Mouse (Mus musculus): ENCODE measurements around the gene Sez6l.

The Sez6l gene

GRCm38 (mm10) chr5:112533312-112534075, 43.5 kb downstream of the Sez6l start:
- in situ Hi-C loops (cut with MboI, MseI): no loop called here

DNA sequence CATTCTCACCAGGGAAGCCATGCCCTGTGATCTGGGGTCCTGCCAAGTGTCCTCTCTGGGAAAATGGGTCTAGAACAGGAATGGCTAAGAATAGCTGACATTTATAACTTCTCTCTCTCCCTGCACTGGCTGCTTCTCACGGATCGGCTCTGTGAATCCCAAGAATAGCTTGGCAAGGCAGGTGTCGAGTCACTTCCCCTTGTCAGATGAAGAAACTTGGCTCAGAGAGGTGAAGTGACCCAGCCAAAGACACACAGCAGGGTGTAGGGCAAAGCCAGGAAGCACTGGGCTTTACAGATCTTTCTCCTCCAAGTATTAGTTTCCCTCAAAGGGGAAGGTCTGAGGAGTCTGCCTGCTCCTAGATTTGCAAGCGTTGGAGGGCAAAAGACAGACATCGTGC, 44.1 kb downstream of the Sez6l start:
- in situ Hi-C loops (cut with MboI, MseI): no loop called here

GRCm38 (mm10) chr5:112532210-112532609, 44.8 kb downstream of the Sez6l start:
- in situ Hi-C loops (cut with MboI, MseI): no loop called here

GRCm38 (mm10) chr5:112531111-112531510, 45.9 kb downstream of the Sez6l start:
- in situ Hi-C loops (cut with MboI, MseI): no loop called here

DNA sequence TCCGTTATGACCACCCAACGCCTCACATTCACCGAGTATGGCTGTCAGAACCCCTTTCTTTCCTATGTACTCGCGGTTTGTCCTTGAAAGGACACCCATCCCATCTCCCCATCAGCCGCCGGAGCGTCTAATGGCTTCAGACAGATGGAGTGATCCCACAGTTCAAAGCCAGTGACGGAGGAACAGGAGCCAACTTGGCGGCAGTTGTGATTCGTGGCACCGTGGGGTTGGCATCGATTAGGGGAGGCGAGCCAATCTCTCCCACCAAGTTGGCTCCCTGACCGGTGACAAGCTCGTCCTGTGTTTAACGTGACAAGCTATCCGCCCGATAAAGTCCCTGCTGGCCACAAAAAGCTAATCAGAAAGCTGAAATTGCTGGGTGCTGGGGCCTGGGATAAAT, 50.0 kb downstream of the Sez6l start:
- in situ Hi-C loops (cut with MboI, MseI): no loop called here

DNA sequence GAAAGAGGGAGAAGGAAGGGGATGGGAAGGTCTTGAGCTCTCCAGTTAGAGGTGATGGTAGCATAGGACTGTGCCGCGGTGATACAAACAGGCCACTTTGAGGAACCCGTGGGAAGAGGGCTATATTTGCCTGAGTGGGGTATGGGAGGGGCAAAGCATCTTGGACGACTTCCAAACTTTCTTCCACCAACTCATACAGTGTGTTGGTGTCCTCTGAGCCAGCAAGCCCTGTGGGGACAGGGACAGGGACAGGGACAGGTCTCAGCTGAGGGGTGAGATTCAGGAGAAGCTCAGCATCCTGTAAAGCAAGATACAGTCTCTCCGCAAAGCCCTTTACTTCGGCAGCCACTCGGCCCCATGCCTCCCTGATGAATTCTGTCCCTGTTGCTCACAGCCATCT, 50.5 kb downstream of the Sez6l start:
- in situ Hi-C loops (cut with MboI, MseI): no loop called here

- in situ Hi-C loops (cut with MboI, MseI): no loop called here
These were observed 51.0 kb downstream of the Sez6l start for GRCm38 (mm10) chr5:112525980-112526379.

- in situ Hi-C loops (cut with MboI, MseI): no loop called here
These were observed 51.7 kb downstream of the Sez6l start for GRCm38 (mm10) chr5:112525271-112525670.

- in situ Hi-C loops (cut with MboI, MseI): no loop called here
These were observed 53.2 kb downstream of the Sez6l start for GRCm38 (mm10) chr5:112523796-112524195.

DNA sequence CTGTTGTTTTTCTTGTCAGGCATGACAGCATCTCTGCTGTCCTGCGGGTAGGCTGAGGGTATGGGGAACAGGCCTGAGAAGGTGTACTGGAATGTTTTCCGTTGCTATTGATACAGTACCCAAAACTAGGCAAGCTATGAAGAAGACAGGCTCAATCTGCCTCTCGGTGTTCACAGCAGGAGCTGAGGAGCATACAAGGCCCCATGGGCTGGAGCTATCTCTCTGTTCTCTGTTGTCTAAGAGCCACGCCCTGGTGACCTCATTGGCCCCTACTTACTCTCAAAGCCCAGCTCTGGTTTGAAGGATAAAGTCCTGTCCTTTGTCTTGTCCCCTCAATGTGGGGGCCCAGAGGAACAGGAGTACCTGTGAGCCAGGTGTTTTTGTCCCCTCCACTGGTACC, 53.7 kb downstream of the Sez6l start:
- in situ Hi-C loops (cut with MboI, MseI): no loop called here

DNA sequence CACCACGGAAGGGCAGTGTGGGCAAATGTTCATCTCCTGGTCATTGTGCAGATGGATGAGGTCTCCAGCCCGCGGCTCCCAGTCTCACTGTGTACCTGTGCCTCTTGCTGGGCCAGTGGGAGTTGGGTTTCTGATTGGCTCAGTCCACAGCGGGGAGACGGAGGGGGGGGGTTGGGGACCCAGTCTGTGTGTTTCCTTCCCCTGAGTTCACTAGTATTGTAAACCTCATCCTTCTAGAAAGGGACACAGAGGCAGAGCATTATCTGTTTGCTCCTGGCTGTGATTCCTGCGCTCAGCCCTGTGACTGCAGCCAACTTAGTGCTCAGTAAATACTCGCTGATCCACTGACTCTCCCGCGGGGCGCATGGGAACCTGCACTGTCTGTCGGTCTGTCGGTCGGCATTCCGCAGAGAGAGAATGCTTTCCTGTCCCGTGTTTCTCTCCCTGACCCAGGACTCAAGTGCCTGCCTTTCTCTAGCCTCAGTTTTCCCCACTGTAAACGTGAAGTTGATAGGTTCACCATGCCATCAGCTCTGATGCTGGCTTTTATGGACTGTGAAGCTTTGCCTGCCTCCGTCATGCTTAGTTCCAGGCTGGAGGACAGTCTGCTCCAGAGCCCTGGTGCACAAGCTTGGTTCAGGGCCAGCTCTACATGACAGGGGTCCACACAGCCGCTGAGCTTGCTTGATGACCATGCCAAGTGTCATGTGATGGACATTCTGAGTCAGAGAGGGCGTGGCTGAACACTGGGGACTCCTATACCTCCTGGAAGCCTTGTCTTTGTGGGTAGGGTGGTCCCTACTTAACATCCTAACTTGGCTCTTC, 55.1 kb downstream of the Sez6l start:
- in situ Hi-C loops (cut with MboI, MseI): no loop called here

- in situ Hi-C loops (cut with MboI, MseI): no loop called here
These were observed 55.9 kb downstream of the Sez6l start for GRCm38 (mm10) chr5:112520826-112521702.

DNA sequence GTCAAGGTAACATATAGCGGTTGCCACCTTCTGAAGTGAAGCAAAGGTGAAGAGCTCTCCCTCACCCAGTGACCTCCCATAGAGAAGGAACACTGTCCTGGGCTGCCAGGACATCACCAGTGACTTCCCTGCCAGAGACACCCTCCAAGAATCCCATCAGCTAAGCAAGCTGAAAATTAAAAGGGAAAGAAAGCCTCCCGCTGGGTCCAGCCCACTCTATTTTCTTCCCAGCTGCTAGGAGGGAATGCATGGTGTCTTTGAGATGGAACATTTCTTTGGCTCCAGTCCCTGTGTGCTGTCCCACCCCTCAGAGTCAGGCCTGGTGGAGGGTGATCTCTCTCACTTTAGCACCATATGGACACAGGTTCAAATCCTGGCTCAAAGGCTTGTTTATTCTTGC, 58.2 kb downstream of the Sez6l start:
- in situ Hi-C loops (cut with MboI, MseI): no loop called here

DNA sequence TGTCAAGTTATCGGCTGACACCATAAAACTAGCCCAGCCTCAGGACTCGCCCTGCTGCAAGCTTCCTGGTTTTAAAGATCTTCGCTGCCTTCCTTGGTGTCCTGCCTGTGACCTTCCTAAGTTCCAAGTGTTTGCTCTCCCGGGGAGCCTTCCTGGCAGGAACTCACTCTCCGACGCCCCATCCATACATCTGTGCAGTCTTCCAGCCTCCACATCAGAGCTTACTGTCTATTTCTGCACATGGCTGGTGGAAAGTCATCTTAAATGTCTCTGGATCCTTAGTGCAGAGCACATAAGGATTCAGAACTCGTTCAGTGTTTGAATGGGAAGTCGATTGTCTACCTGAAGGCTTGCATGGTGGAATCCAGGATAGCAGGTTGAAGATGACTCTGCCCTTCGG, 59.5 kb downstream of the Sez6l start:
- in situ Hi-C loops (cut with MboI, MseI): no loop called here

- in situ Hi-C loops (cut with MboI, MseI): no loop called here
These were observed 60.5 kb downstream of the Sez6l start for GRCm38 (mm10) chr5:112516527-112516926.

GRCm38 (mm10) chr5:112510351-112510750, 66.6 kb downstream of the Sez6l start:
- in situ Hi-C loops (cut with MboI, MseI): no loop called here

GRCm38 (mm10) chr5:112509916-112510315, 67.1 kb downstream of the Sez6l start:
- in situ Hi-C loops (cut with MboI, MseI): no loop called here

GRCm38 (mm10) chr5:112505595-112505994, 71.4 kb downstream of the Sez6l start:
- in situ Hi-C loops (cut with MboI, MseI): no loop called here

GRCm38 (mm10) chr5:112501384-112501783, 75.6 kb downstream of the Sez6l start:
- in situ Hi-C loops (cut with MboI, MseI): no loop called here

GRCm38 (mm10) chr5:112499918-112500682, 76.9 kb downstream of the Sez6l start:
- in situ Hi-C loops (cut with MboI, MseI): no loop called here
